Mouse (Mus musculus): Measurements from ENCODE around the gene Antxr1. TPM values are rescaled to one million over a fixed set of nuclear protein-coding genes. Genes with fewer than 3 reads are reported as not detected.
A peak's percentile ranks its signal among the peaks of the same experiment; 100 is the strongest.

Gene Antxr1
- polyA plus RNA-seq, 1 experiment from 2014 or later = 8.0 TPM

- no peak overlapping the region for H3K4me3 ChIP-seq (replicated peaks; ENCODE audit: low read length)
- H3K36me3 ChIP-seq (ENCODE audit: control insufficient read depth, insufficient read depth, low read length) = peaks cover 7% of the 10 kb centered on the region; the same call in 1 of the 2 replicates
- H3K9me3 ChIP-seq (replicated peaks; ENCODE audit: control insufficient read depth, low read length) = no peaks in the 10 kb centered on the region
- H3K27me3 ChIP-seq (ENCODE audit: control insufficient read depth, insufficient read depth, low read length) = no peaks in the 10 kb centered on the region
- no peak overlapping the region for H3K4me2 ChIP-seq (ENCODE audit: low read depth, low read length)
- H3K9ac ChIP-seq (ENCODE audit: low read length) = no peak overlapping the region
- no peak for ATAC-seq (ENCODE audit: insufficient read depth, low FRiP score)
- H3K4me1 ChIP-seq (ENCODE audit: control insufficient read depth, insufficient read depth, low read length) = 0 out of 2 replicates have a peak, but pooled peaks cover 3% of the 10 kb centered on the region
- 83% methylated on average over 9 of the region's 9 CpGs for WGBS
- H3K27ac ChIP-seq (ENCODE audit: low read length) = no peak overlapping the region
Observed at GRCm38 (mm10) chr6:87244117-87245100, 91.2 kb downstream of the Antxr1 start.

- H3K9me3 ChIP-seq (replicated peaks; ENCODE audit: control insufficient read depth, low read length) = no peaks in the 10 kb centered on the region
- no peak overlapping the region for H3K4me3 ChIP-seq (replicated peaks; ENCODE audit: low read length)
- H3K4me1 ChIP-seq (ENCODE audit: control insufficient read depth, insufficient read depth, low read length) = peaks cover 3% of the 10 kb centered on the region; the same call in 1 of the 2 replicates
- ATAC-seq (ENCODE audit: insufficient read depth, low FRiP score) = peak; percentile 78; the same call in 1 of the 2 replicates
- H3K27me3 ChIP-seq (ENCODE audit: control insufficient read depth, insufficient read depth, low read length) = no peaks in the 10 kb centered on the region
- no peak overlapping the region for H3K4me2 ChIP-seq (ENCODE audit: low read depth, low read length)
- H3K9ac ChIP-seq (ENCODE audit: low read length) = no peak overlapping the region
- H3K36me3 ChIP-seq (ENCODE audit: control insufficient read depth, insufficient read depth, low read length) = peaks cover 5% of the 10 kb centered on the region; the same call in 1 of the 2 replicates
- peak overlapping the region; percentile 58 for H3K27ac ChIP-seq (ENCODE audit: low read length)
- WGBS = 56% methylated on average over 4 of the region's 4 CpGs
Observed at GRCm38 (mm10) chr6:87237260-87237659, 98.4 kb downstream of the Antxr1 start.

GRCm38 (mm10) chr6:87236061-87236460 is 99.6 kb downstream of the Antxr1 start:
- Histone ChIP-seq H3K9ac (ENCODE audit: low read length) (no peak overlapping the region), H3K4me3 (replicated peaks; ENCODE audit: low read length) (no peak overlapping the region), H3K9me3 (replicated peaks; ENCODE audit: control insufficient read depth, low read length) (no peaks in the 10 kb centered on the region), H3K36me3 (ENCODE audit: control insufficient read depth, insufficient read depth, low read length) (peaks cover 5% of the 10 kb centered on the region; the same call in 1 of the 2 replicates), H3K4me1 (ENCODE audit: control insufficient read depth, insufficient read depth, low read length) (peaks cover 3% of the 10 kb centered on the region; the same call in 1 of the 2 replicates), H3K27me3 (ENCODE audit: control insufficient read depth, insufficient read depth, low read length) (no peaks in the 10 kb centered on the region), H3K4me2 (ENCODE audit: low read depth, low read length) (no peak overlapping the region), H3K27ac (ENCODE audit: low read length) (no peak overlapping the region; the same call in 1 of the 2 replicates)
- no peak for ATAC-seq (ENCODE audit: insufficient read depth, low FRiP score)
- 35% methylated on average over 8 of the region's 8 CpGs for WGBS

- H3K9me3 ChIP-seq (replicated peaks; ENCODE audit: control insufficient read depth, low read length) = no peaks in the 10 kb centered on the region; the same call in 1 of the 2 replicates
- H3K27me3 ChIP-seq (ENCODE audit: control insufficient read depth, insufficient read depth, low read length) = no peaks in the 10 kb centered on the region
- ATAC-seq (ENCODE audit: insufficient read depth, low FRiP score) = no peak
- H3K4me1 ChIP-seq (ENCODE audit: control insufficient read depth, insufficient read depth, low read length) = peaks cover 3% of the 10 kb centered on the region; the same call in 1 of the 2 replicates
- H3K4me3 ChIP-seq (replicated peaks; ENCODE audit: low read length) = no peak overlapping the region
- H3K27ac ChIP-seq (ENCODE audit: low read length) = no peak overlapping the region
- no peak overlapping the region for H3K9ac ChIP-seq (ENCODE audit: low read length)
- no peaks in the 10 kb centered on the region; the same call in 1 of the 2 replicates for H3K36me3 ChIP-seq (ENCODE audit: control insufficient read depth, insufficient read depth, low read length)
- WGBS = 68% methylated on average over 4 of the region's 4 CpGs
- no peak overlapping the region for H3K4me2 ChIP-seq (ENCODE audit: low read depth, low read length)
Observed at GRCm38 (mm10) chr6:87233111-87233510, 102.5 kb downstream of the Antxr1 start.

GRCm38 (mm10) chr6:87230041-87230440 is 105.6 kb downstream of the Antxr1 start:
- WGBS = 93% methylated on average over 2 of the region's 2 CpGs
- ATAC-seq (ENCODE audit: insufficient read depth, low FRiP score) = no peak
- H3K9me3 ChIP-seq (replicated peaks; ENCODE audit: control insufficient read depth, low read length) = no peaks in the 10 kb centered on the region; the same call in 1 of the 2 replicates

GRCm38 (mm10) chr6:87227940-87228339 is 107.7 kb downstream of the Antxr1 start:
- H3K27me3 ChIP-seq (ENCODE audit: control insufficient read depth, insufficient read depth, low read length) = no peaks in the 10 kb centered on the region
- peaks cover 13% of the 10 kb centered on the region for H3K4me1 ChIP-seq (ENCODE audit: control insufficient read depth, insufficient read depth, low read length)
- no peak overlapping the region for H3K4me2 ChIP-seq (ENCODE audit: low read depth, low read length)
- no peaks in the 10 kb centered on the region for H3K36me3 ChIP-seq (ENCODE audit: control insufficient read depth, insufficient read depth, low read length)
- no peak overlapping the region for H3K9ac ChIP-seq (ENCODE audit: low read length)
- H3K27ac ChIP-seq (ENCODE audit: low read length) = no peak overlapping the region
- H3K4me3 ChIP-seq (replicated peaks; ENCODE audit: low read length) = no peak overlapping the region
- H3K9me3 ChIP-seq (replicated peaks; ENCODE audit: control insufficient read depth, low read length) = no peaks in the 10 kb centered on the region; the same call in 1 of the 2 replicates
- WGBS = 46% methylated on average over 10 of the region's 10 CpGs
- no peak for ATAC-seq (ENCODE audit: insufficient read depth, low FRiP score)

More at GRCm38 (mm10) chr6:87230041-87230440, 105.6 kb downstream of the Antxr1 start:
- H3K27me3 ChIP-seq (ENCODE audit: control insufficient read depth, insufficient read depth, low read length) = no peaks in the 10 kb centered on the region
- no peak overlapping the region for H3K27ac ChIP-seq (ENCODE audit: low read length)
- H3K36me3 ChIP-seq (ENCODE audit: control insufficient read depth, insufficient read depth, low read length) = no peaks in the 10 kb centered on the region
- H3K4me3 ChIP-seq (replicated peaks; ENCODE audit: low read length) = no peak overlapping the region
- H3K9ac ChIP-seq (ENCODE audit: low read length) = no peak overlapping the region
- no peaks in the 10 kb centered on the region for H3K4me1 ChIP-seq (ENCODE audit: control insufficient read depth, insufficient read depth, low read length)
- H3K4me2 ChIP-seq (ENCODE audit: low read depth, low read length) = no peak overlapping the region

GRCm38 (mm10) chr6:87226315-87226714 is 109.3 kb downstream of the Antxr1 start:
- no peak for ATAC-seq (ENCODE audit: insufficient read depth, low FRiP score)
- no peak overlapping the region for H3K27ac ChIP-seq (ENCODE audit: low read length)
- H3K27me3 ChIP-seq (ENCODE audit: control insufficient read depth, insufficient read depth, low read length) = no peaks in the 10 kb centered on the region
- peaks cover 13% of the 10 kb centered on the region for H3K4me1 ChIP-seq (ENCODE audit: control insufficient read depth, insufficient read depth, low read length)
- H3K4me2 ChIP-seq (ENCODE audit: low read depth, low read length) = no peak overlapping the region
- no peak overlapping the region for H3K4me3 ChIP-seq (replicated peaks; ENCODE audit: low read length)
- no peak overlapping the region for H3K9ac ChIP-seq (ENCODE audit: low read length)
- WGBS = 72% methylated on average over 4 of the region's 4 CpGs
- H3K9me3 ChIP-seq (replicated peaks; ENCODE audit: control insufficient read depth, low read length) = no peaks in the 10 kb centered on the region; the same call in 1 of the 2 replicates
- H3K36me3 ChIP-seq (ENCODE audit: control insufficient read depth, insufficient read depth, low read length) = no peaks in the 10 kb centered on the region

- Histone ChIP-seq H3K27ac (ENCODE audit: low read length) (peak overlapping the region; percentile 55; the same call in 1 of the 2 replicates), H3K9ac (ENCODE audit: low read length) (no peak overlapping the region), H3K9me3 (replicated peaks; ENCODE audit: control insufficient read depth, low read length) (no peaks in the 10 kb centered on the region; the same call in 1 of the 2 replicates), H3K27me3 (ENCODE audit: control insufficient read depth, insufficient read depth, low read length) (no peaks in the 10 kb centered on the region), H3K36me3 (ENCODE audit: control insufficient read depth, insufficient read depth, low read length) (no peaks in the 10 kb centered on the region), H3K4me3 (replicated peaks; ENCODE audit: low read length) (no peak overlapping the region), H3K4me2 (ENCODE audit: low read depth, low read length) (no peak overlapping the region), H3K4me1 (ENCODE audit: control insufficient read depth, insufficient read depth, low read length) (peaks cover 13% of the 10 kb centered on the region)
- 92% methylated on average over 1 of the region's 1 CpGs for WGBS
- ATAC-seq (ENCODE audit: insufficient read depth, low FRiP score) = no peak
Observed at GRCm38 (mm10) chr6:87225286-87225685, 110.3 kb downstream of the Antxr1 start.

Data from stomach, embryonic 16.5 days (tissue).